Mouse (Mus musculus) left cerebral cortex, postnatal 25 days (tissue): ENCODE results near the gene Efcab1. TPM values are rescaled to one million over a fixed set of nuclear protein-coding genes. Genes with fewer than 3 reads are reported as not detected.
"Not testable (repeated sequence)": the region's sequence is repeated elsewhere in the genome, so short reads cannot be mapped to it uniquely, and the experiment has no call there.

Experiments used
- DNase-seq, 2 experiments: peaks; one replicate each; pipeline ENCODE4 v3.0.0; 2022; ENCODE audit warnings: low spot score in 2 of 2, mixed read lengths in 1 of 2
- intact Hi-C: fragments of 180-260 bp; cut with DNase I; formaldehyde crosslinking; loops from one replicate; pipeline ENCODE4 v1.15.1; 2025
- total RNA-seq, 2 experiments: library from RNA; stranded (reverse); gene quantifications; 2 replicates each; pipeline ENCODE4 v1.2.3; 2021

The Efcab1 gene
- total RNA-seq, result 1 to 10 TPM; 5.1 to 5.9 TPM

DNA sequence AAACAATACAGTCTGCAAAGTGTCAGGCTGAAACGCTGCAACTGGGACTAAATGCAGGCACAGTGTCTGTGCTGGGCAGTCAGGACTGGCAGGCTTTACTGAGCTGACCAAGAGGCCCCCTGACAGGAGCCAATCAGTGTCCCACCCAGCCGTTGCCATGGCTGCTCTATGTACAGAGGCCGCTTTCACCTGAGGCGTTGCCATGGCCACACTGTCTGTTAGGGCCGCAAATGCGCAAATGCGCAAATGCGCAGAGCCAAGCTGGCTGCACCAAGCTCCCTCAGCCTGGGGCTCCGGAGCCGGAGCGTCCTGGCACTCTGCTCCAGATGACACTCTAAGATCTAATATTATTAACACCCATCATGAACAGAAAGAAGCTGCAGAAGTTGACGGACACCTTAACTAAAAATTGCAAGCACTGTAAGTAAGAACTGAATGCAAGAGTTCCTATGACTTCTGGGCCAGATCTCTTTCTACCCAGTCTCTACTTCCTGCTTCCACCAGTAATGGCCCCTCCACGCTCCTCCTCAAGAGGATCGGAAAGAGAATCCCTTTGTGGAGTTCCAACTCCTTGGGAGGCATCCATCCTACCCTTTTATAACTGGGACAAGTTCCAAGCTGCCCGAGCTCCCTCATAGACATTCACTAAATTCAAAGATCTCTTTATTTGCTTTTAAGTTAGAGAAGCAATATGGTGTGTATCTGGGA is at the start of gene Efcab1:
Gene Efcab1 (plus strand): TSS at position 214 of the 708 bp plus-strand sequence.
- intact Hi-C loops, result no loop called here
- peak; percentile 54 to 78 for DNase-seq

DNA sequence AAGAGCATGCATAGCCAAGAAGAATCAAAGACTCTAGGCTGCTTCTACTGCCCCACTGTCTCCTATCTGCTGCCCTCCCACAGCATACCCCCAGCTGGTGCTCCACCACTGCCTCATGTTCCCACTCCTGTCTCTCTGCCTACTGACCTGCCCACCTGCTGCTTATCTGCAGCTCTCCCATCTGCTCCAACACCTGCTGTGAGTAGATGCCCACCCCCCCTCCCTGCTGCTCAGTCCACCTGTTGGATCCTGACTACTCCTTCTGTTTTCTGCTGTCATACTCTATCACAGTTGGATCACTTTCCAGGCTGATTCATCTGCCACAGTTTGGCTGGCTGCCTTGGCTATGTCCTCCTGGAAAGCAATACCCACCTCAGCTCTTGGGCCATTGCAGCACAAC is 47.0 kb upstream of the Efcab1 start:
- intact Hi-C loops, result no loop called here
- DNase-seq, result peak in 1 of 2 experiments; percentile 19

DNA sequence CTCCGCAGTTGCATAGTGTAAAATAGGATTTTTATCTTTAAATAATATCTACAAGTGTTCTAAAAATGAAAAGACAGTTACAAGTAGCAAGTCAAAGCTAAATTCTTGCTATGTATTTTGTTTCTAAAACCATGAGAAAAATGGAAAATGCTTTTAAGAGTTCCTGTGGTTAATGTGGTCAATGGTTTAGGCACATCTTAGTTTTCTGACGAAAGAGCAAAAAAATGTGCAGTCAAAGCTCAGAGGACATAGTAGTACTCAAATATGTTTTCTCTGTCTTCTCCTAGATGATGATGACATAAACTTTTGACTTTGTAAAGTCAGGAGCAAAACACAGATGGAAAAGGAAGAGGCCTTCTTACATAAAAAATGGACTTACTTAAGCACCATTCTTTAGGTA is 21.5 kb upstream of the Efcab1 start:
- intact Hi-C loops, result no loop called here
- no peak for DNase-seq

DNA sequence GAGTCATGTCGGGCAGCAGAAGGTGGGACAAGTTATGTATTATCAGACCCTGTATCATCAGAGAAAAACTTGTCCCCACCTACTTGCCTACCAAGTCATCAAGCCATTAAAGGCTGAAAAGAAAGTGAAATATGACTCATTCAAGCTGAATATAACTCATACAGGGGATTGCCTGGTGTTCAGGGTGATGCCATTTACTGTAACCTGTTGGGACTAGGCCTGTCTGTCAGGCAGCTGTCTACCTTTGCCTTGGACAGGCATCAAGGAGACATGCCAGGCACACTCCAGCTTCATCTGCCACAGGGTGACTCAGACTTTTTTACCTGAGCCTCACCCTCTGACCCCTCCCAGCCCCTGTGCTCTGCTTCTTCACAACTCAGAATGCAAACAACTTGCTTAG is 21.0 kb upstream of the Efcab1 start:
- DNase-seq, result no peak
- intact Hi-C loops, result no loop called here

DNA sequence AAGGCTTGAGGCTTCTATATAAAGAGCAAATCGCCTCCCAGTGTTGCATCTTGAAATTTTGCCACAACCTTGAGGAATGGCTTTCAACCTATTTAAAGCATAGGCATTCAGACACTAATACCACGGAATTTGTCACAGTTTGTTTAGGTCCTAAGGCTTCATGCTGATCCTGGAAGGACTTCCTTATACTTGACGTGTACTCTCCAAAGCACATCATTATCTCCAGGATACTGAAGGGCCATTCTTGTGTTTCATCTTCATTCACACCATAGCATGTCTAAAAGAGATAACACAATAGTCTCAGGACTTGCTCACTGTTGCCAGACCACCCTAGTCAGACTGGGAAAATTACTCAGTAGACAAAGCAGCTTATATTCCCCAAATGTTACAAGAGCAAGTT is 13.9 kb upstream of the Efcab1 start:
- DNase-seq, result no peak
- intact Hi-C loops, result no loop called here

GRCm38 (mm10) chr16:14893864-14894263 is 12.5 kb upstream of the Efcab1 start:
- DNase-seq, result no peak
- intact Hi-C loops, result no loop called here

GRCm38 (mm10) chr16:14894713-14895112 is 11.7 kb upstream of the Efcab1 start:
- DNase-seq, result no peak
- intact Hi-C loops, result no loop called here

- intact Hi-C loops, result no loop called here
- DNase-seq, result no peak
These were observed 10.9 kb upstream of the Efcab1 start for GRCm38 (mm10) chr16:14895543-14895942.

- DNase-seq, intact Hi-C loops: not testable (repeated sequence)
These were observed 24.3 kb downstream of the Efcab1 start for GRCm38 (mm10) chr16:14930711-14931110.

- DNase-seq, result not testable (repeated sequence)
These were observed 30.2 kb downstream of the Efcab1 start for GRCm38 (mm10) chr16:14936478-14937166.

GRCm38 (mm10) chr16:14939552-14939951 is 33.1 kb downstream of the Efcab1 start:
- intact Hi-C loops, result no loop called here
- no peak for DNase-seq

More at GRCm38 (mm10) chr16:14936478-14937166, 30.2 kb downstream of the Efcab1 start:
- intact Hi-C loops, result not testable (repeated sequence)

GRCm38 (mm10) chr16:14939994-14940715 is 33.7 kb downstream of the Efcab1 start:
- intact Hi-C loops, result no loop called here
- DNase-seq, result no peak

- peak in 1 of 2 experiments; percentile 16 for DNase-seq
- intact Hi-C loops, result no loop called here
These were observed 34.5 kb downstream of the Efcab1 start for GRCm38 (mm10) chr16:14940898-14941297.

GRCm38 (mm10) chr16:14943530-14943929 is 37.1 kb downstream of the Efcab1 start:
- intact Hi-C loops, result no loop called here
- no peak for DNase-seq

DNA sequence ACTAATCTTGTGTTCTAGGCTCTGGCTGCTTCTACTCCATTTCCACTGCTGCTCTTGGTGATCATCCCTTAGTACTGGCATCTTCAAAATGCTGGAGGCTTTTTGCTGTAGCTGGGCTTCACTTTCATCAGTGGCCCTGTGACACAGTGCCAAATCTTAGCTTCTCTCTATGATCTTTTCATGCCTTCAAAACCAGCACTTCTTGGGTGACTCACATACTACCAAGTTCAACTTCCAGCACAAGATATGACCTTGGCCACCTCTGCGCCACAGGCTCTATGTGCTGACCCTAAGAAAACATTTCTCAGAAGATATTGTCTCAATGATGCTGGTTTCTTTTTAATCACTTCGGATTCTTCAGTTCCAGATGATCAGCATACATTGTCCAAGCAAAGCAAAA is 41.2 kb downstream of the Efcab1 start:
- intact Hi-C loops, result not testable (repeated sequence)

DNA sequence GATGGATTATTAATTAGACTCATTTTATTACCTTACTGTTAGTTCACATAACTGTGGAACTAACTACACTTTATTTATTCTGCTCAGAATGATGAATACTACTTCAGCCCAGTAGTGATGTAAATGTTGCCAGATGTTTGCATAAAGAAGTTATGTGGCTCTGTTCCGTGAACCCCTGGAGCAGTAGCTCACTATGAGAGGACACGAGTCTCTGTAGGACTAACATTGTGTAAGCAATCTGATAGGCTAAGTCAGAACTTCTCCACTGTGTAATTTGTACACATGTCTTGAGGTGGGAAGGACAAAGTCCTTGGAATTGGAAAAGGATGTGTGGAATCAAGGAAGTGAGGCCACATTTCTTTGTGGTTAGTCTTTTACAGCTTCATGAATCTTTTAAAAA is 45.5 kb downstream of the Efcab1 start:
- intact Hi-C loops, result no loop called here
- no peak for DNase-seq

More for the DNA sequence above, 41.2 kb downstream of the Efcab1 start:
- DNase-seq, result not testable (repeated sequence)

DNA sequence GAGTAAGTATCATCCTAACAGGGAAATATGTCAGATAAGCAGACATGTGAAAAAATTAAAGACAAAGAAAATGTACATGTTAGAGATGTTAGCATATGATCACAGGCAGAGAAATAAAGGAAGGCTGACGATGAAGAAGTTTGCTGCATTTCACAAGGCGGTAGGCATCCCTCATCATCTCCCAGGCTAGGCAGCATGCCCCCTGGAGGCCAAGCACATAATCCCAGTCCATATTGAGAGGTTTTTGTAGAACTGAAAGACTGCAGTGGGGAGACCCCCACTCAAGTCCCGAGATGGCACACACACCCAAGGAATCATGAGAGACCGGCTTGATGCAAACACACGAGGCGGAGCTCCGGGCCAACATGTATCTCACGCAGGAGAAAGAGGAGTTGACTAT is 53.3 kb downstream of the Efcab1 start:
- DNase-seq, result no peak
- intact Hi-C loops, result no loop called here

DNA sequence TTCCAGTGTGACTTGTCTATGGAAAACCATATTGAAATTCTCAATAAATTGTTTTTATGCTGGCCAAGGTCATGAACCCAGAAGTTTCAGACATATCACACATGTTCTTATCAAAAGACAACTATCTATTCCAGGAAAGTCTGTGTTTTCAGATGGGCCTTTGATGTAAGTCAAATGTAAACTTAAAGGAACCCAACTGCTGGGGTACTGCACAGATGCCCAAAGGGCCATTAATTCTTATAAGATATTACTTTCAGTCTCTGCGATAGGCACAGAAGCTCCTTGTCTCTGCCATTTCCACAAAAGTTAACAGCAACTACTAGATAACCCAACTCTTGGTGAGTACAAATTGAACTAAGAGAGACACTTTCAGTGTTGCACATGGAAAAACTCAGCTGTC is 67.3 kb downstream of the Efcab1 start:
- intact Hi-C loops, result no loop called here
- no peak for DNase-seq

GRCm38 (mm10) chr16:14979228-14979627 is 72.8 kb downstream of the Efcab1 start:
- intact Hi-C loops, result no loop called here
- no peak for DNase-seq

GRCm38 (mm10) chr16:14989614-14990268 is 83.3 kb downstream of the Efcab1 start:
- intact Hi-C loops, result no loop called here
- no peak for DNase-seq
